Mouse (Mus musculus): ENCODE measurements at regions not wholly inside any gene's neighbourhood (a gene's known extent, or its start where the extent isn't known, plus 50 kb on each side); places are given as distances from the start of the nearest gene placed in this dataset.

GRCm38 (mm10) chr11:18712642-18713053, 306.1 kb downstream of the Meis1 start:
- no peak for ATAC-seq
- DNase-seq = no peak
- no peaks in the 10 kb centered on the region for H3K9me3 ChIP-seq (ENCODE audit: low read length)

GRCm38 (mm10) chr11:18709628-18710027, 309.2 kb downstream of the Meis1 start:
- no peak overlapping the region for H3K9ac ChIP-seq (replicated peaks)
- no peaks in the 10 kb centered on the region for H3K36me3 ChIP-seq (replicated peaks; ENCODE audit: insufficient read depth, low read length)
- no peak for DNase-seq
- no peak for TF ChIP-seq CTCF (IDR thresholded peaks at IDR 0.05; ENCODE audit: low read depth)
- ATAC-seq = no peak
- H3K27me3 ChIP-seq (ENCODE audit: insufficient read depth, low read length) = no peaks in the 10 kb centered on the region
- H3K4me3 ChIP-seq (ENCODE audit: low read depth, low read length) = no peak overlapping the region
- 58% methylated on average over 3 of the region's 3 CpGs for WGBS (ENCODE audit: insufficient replicate concordance)
- H3K4me1 ChIP-seq (ENCODE audit: insufficient read depth) = no peaks in the 10 kb centered on the region
- H3K27ac ChIP-seq (ENCODE audit: low read depth) = no peak overlapping the region
- no peak overlapping the region for H3K4me2 ChIP-seq (ENCODE audit: low read depth, low read length)
- H3K9me3 ChIP-seq (ENCODE audit: low read length) = no peaks in the 10 kb centered on the region

More at GRCm38 (mm10) chr11:18712642-18713053, 306.1 kb downstream of the Meis1 start:
- Histone ChIP-seq H3K27ac (ENCODE audit: low read depth) (no peak overlapping the region), H3K27me3 (ENCODE audit: insufficient read depth, low read length) (no peaks in the 10 kb centered on the region), H3K9ac (replicated peaks) (no peak overlapping the region), H3K36me3 (replicated peaks; ENCODE audit: insufficient read depth, low read length) (no peaks in the 10 kb centered on the region), H3K4me1 (ENCODE audit: insufficient read depth) (no peaks in the 10 kb centered on the region), H3K4me2 (ENCODE audit: low read depth, low read length) (no peak overlapping the region), H3K4me3 (ENCODE audit: low read depth, low read length) (no peak overlapping the region)
- TF ChIP-seq CTCF (IDR thresholded peaks at IDR 0.05; ENCODE audit: low read depth) = no peak
- TF ChIP-seq EP300 (IDR thresholded peaks at IDR 0.05; ENCODE audit: low read depth) = no peak
- 71% methylated on average over 10 of the region's 10 CpGs for WGBS (ENCODE audit: insufficient replicate concordance)

GRCm38 (mm10) chr11:18681593-18681992, 337.2 kb downstream of the Meis1 start:
- Histone ChIP-seq H3K4me1 (ENCODE audit: insufficient read depth) (no peaks in the 10 kb centered on the region), H3K4me2 (ENCODE audit: low read depth, low read length) (no peak overlapping the region), H3K9me3 (ENCODE audit: low read length) (no peaks in the 10 kb centered on the region), H3K27me3 (ENCODE audit: insufficient read depth, low read length) (no peaks in the 10 kb centered on the region), H3K9ac (replicated peaks) (no peak overlapping the region), H3K36me3 (replicated peaks; ENCODE audit: insufficient read depth, low read length) (no peaks in the 10 kb centered on the region), H3K4me3 (ENCODE audit: low read depth, low read length) (no peak overlapping the region), H3K27ac (ENCODE audit: low read depth) (no peak overlapping the region)
- no peak for DNase-seq
- TF ChIP-seq CTCF (IDR thresholded peaks at IDR 0.05; ENCODE audit: low read depth) (no peak), EP300 (IDR thresholded peaks at IDR 0.05; ENCODE audit: low read depth) (no peak)
- WGBS (ENCODE audit: insufficient replicate concordance) = 38% methylated on average over 6 of the region's 6 CpGs
- ATAC-seq = no peak

- Histone ChIP-seq H3K4me3 (ENCODE audit: low read depth, low read length) (no peak overlapping the region), H3K4me1 (ENCODE audit: insufficient read depth) (no peaks in the 10 kb centered on the region), H3K9ac (replicated peaks) (no peak overlapping the region), H3K4me2 (ENCODE audit: low read depth, low read length) (no peak overlapping the region), H3K27me3 (ENCODE audit: insufficient read depth, low read length) (no peaks in the 10 kb centered on the region), H3K36me3 (replicated peaks; ENCODE audit: insufficient read depth, low read length) (no peaks in the 10 kb centered on the region), H3K9me3 (ENCODE audit: low read length) (no peaks in the 10 kb centered on the region), H3K27ac (ENCODE audit: low read depth) (no peak overlapping the region)
- no peak for ATAC-seq
- 72% methylated on average over 2 of the region's 2 CpGs for WGBS (ENCODE audit: insufficient replicate concordance)
- TF ChIP-seq CTCF (IDR thresholded peaks at IDR 0.05; ENCODE audit: low read depth) (no peak), EP300 (IDR thresholded peaks at IDR 0.05; ENCODE audit: low read depth) (no peak)
- DNase-seq = no peak
Measured at GRCm38 (mm10) chr11:18676876-18677275, 341.9 kb downstream of the Meis1 start.

- no peak for ATAC-seq
- H3K36me3 ChIP-seq (replicated peaks; ENCODE audit: insufficient read depth, low read length) = no peaks in the 10 kb centered on the region
- TF ChIP-seq CTCF (IDR thresholded peaks at IDR 0.05; ENCODE audit: low read depth) (no peak), EP300 (IDR thresholded peaks at IDR 0.05; ENCODE audit: low read depth) (no peak)
- DNase-seq = no peak
- no peaks in the 10 kb centered on the region for H3K4me1 ChIP-seq (ENCODE audit: insufficient read depth)
- no peaks in the 10 kb centered on the region for H3K9me3 ChIP-seq (ENCODE audit: low read length)
- no peaks in the 10 kb centered on the region for H3K27me3 ChIP-seq (ENCODE audit: insufficient read depth, low read length)
- H3K27ac ChIP-seq (ENCODE audit: low read depth) = no peak overlapping the region
- WGBS (ENCODE audit: insufficient replicate concordance) = 84% methylated on average over 2 of the region's 2 CpGs
- H3K9ac ChIP-seq (replicated peaks) = no peak overlapping the region
- H3K4me2 ChIP-seq (ENCODE audit: low read depth, low read length) = no peak overlapping the region
- H3K4me3 ChIP-seq (ENCODE audit: low read depth, low read length) = no peak overlapping the region
Measured at GRCm38 (mm10) chr11:18670967-18671366, 347.8 kb downstream of the Meis1 start.

- Histone ChIP-seq H3K9ac (replicated peaks) (no peak overlapping the region), H3K27me3 (ENCODE audit: insufficient read depth, low read length) (no peaks in the 10 kb centered on the region), H3K4me3 (ENCODE audit: low read depth, low read length) (no peak overlapping the region), H3K27ac (ENCODE audit: low read depth) (no peak overlapping the region), H3K4me2 (ENCODE audit: low read depth, low read length) (no peak overlapping the region), H3K4me1 (ENCODE audit: insufficient read depth) (no peaks in the 10 kb centered on the region), H3K36me3 (replicated peaks; ENCODE audit: insufficient read depth, low read length) (no peaks in the 10 kb centered on the region), H3K9me3 (ENCODE audit: low read length) (no peaks in the 10 kb centered on the region)
- WGBS (ENCODE audit: insufficient replicate concordance) = 67% methylated on average over 2 of the region's 2 CpGs
- ATAC-seq (no peak), DNase-seq (no peak)
- TF ChIP-seq CTCF (IDR thresholded peaks at IDR 0.05; ENCODE audit: low read depth) (no peak), EP300 (IDR thresholded peaks at IDR 0.05; ENCODE audit: low read depth) (no peak)
Measured at GRCm38 (mm10) chr11:18669322-18669721, 349.5 kb downstream of the Meis1 start.

- H3K4me2 ChIP-seq (ENCODE audit: low read depth, low read length) = no peak overlapping the region
- no peak overlapping the region for H3K27ac ChIP-seq (ENCODE audit: low read depth)
- no peaks in the 10 kb centered on the region for H3K4me1 ChIP-seq (ENCODE audit: insufficient read depth)
- H3K9ac ChIP-seq (replicated peaks) = no peak overlapping the region
- no peak overlapping the region for H3K4me3 ChIP-seq (ENCODE audit: low read depth, low read length)
- ATAC-seq (no peak), DNase-seq (no peak)
- WGBS (ENCODE audit: insufficient replicate concordance) = 69% methylated on average over 1 of the region's 1 CpGs
- no peaks in the 10 kb centered on the region for H3K36me3 ChIP-seq (replicated peaks; ENCODE audit: insufficient read depth, low read length)
- TF ChIP-seq CTCF (IDR thresholded peaks at IDR 0.05; ENCODE audit: low read depth) (no peak), EP300 (IDR thresholded peaks at IDR 0.05; ENCODE audit: low read depth) (no peak)
- H3K27me3 ChIP-seq (ENCODE audit: insufficient read depth, low read length) = no peaks in the 10 kb centered on the region
- H3K9me3 ChIP-seq (ENCODE audit: low read length) = no peaks in the 10 kb centered on the region
Measured at GRCm38 (mm10) chr11:18656358-18656757, 362.4 kb downstream of the Meis1 start.

All from liver, postnatal 0 days (tissue).